Mouse (Mus musculus): ENCODE data around the gene Lrrc45.

DNA sequence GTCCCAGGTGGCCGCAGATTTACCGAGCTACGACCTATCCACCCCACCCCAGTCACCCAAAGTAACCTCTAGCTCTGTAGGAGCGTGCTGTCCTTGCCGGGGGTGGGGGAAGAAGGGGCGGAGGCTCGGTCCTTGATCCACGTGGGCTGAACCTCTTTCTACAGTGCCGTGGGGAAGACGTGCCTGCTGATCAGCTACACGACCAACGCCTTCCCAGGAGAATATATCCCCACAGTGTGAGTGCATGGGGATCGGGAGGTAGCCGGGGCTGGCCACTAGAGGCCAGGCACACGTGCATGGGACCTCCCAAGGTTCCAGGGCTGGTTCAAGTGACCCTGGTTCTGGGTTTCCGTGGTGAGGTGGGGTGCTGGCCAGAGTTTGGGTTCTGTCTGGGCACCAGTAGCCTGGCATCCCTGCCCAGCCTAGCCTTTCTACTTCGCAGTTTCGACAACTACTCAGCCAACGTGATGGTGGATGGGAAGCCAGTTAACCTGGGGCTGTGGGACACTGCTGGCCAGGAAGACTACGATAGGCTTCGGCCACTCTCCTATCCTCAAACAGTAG lies 8.4 kb downstream of the Lrrc45 start:
- TF ChIP-seq CTCF (IDR thresholded peaks at IDR 0.05; ENCODE audit: low read depth, low read length): no peak
- TF ChIP-seq POLR2A (IDR thresholded peaks at IDR 0.05; ENCODE audit: borderline replicate concordance, low read depth, low read length): no peak
